Mouse (Mus musculus): Measurements from ENCODE around the gene Glod4.

GRCm38 (mm10) chr11:76206793-76207192, 36.7 kb downstream of the Glod4 start:
- TF ChIP-seq USF1 (IDR thresholded peaks at IDR 0.05; ENCODE audit: low read depth) (no peak), MYOG (IDR thresholded peaks at IDR 0.05; ENCODE audit: control insufficient read depth in 1 of 3, insufficient read depth in 1 of 3, insufficient read length in 2 of 3, low read depth in 2 of 3) (no peak), MAX (IDR thresholded peaks at IDR 0.05; ENCODE audit: low read depth) (no peak), POLR2A (IDR thresholded peaks at IDR 0.05; ENCODE audit: insufficient read length, low read depth) (no peak), POLR2AphosphoS2 (IDR thresholded peaks at IDR 0.05; ENCODE audit: insufficient read length, low read depth) (no peak), TCF12 (IDR thresholded peaks at IDR 0.05; ENCODE audit: insufficient read depth, poor library complexity, severe bottlenecking) (no peak), E2F4 (IDR thresholded peaks at IDR 0.05; ENCODE audit: insufficient read depth) (no peak)

Data from myocyte (in vitro differentiated cells).